Mouse (Mus musculus) MEL (cell line): Measurements from ENCODE around the gene Gm20388. TPM values are rescaled to one million over a fixed set of nuclear protein-coding genes. Genes with fewer than 3 reads are reported as not detected.

Source experiments
- DNase-seq: peaks from one replicate; pipeline ENCODE4 v3.0.0; 2011; ENCODE audit warnings: low read depth, low spot score
- H3K27ac ChIP-seq: 2 replicates; pipeline ENCODE4 v1.5.1; 2012; ENCODE audit warnings: low read depth, mild to moderate bottlenecking, control low read depth, low read length, moderate library complexity; ENCODE audit not compliant: control insufficient read depth
- H3K27me3 ChIP-seq, 2 experiments: fragments of 150-350 bp in 1 of 2; sonication (generic) in 1 of 2; 2 replicates each; pipeline ENCODE4 v1.6.1; 2012; ENCODE audit warnings: low read length in 2 of 2, mild to moderate bottlenecking in 2 of 2, improper control_type of control experiment in 1 of 2, moderate library complexity in 1 of 2; ENCODE audit not compliant: insufficient read depth in 2 of 2, control insufficient read depth in 1 of 2
- H3K36me3 ChIP-seq, 2 experiments: 2 replicates each; pipeline ENCODE4 v1.6.1; 2012 to 2014; ENCODE audit warnings: low read length in 2 of 2, improper control_type of control experiment in 1 of 2, inconsistent platforms in 1 of 2, mild to moderate bottlenecking in 1 of 2; ENCODE audit not compliant: insufficient read depth in 2 of 2, control insufficient read depth in 1 of 2
- H3K4me1 ChIP-seq, 2 experiments: fragments of 150-350 bp in 1 of 2; sonication (generic) in 1 of 2; 2 replicates each; pipeline ENCODE4 v1.6.1; 2012; ENCODE audit warnings: low read length in 2 of 2, improper control_type of control experiment in 1 of 2, mild to moderate bottlenecking in 1 of 2; ENCODE audit not compliant: insufficient read depth in 2 of 2, control insufficient read depth in 1 of 2
- H3K4me3 ChIP-seq, 2 experiments: fragments of 150-350 bp in 1 of 2; sonication (generic) in 1 of 2; 2 replicates each; pipeline ENCODE4 v1.5.1; 2012; ENCODE audit warnings: low read depth in 2 of 2, low read length in 2 of 2, mild to moderate bottlenecking in 2 of 2, moderate library complexity in 2 of 2, control low read depth in 1 of 2, improper control_type of control experiment in 1 of 2; ENCODE audit not compliant: control insufficient read depth in 1 of 2, insufficient read depth in 1 of 2
- H3K79me2 ChIP-seq: 2 replicates; pipeline ENCODE4 v1.6.1; 2012; ENCODE audit warnings: mild to moderate bottlenecking, low read length, moderate library complexity; ENCODE audit not compliant: control insufficient read depth, poor library complexity, insufficient read depth
- H3K9ac ChIP-seq: 2 replicates; pipeline ENCODE4 v1.6.1; 2012; ENCODE audit warnings: low read depth, mild to moderate bottlenecking, control low read depth, low read length, moderate library complexity; ENCODE audit not compliant: control insufficient read depth, poor library complexity, severe bottlenecking
- H3K9me3 ChIP-seq: fragments of 150-350 bp; sonication (generic); replicated peaks from 2 replicates; pipeline ENCODE4 v1.6.1; 2012; ENCODE audit warnings: mild to moderate bottlenecking, low read length, improper control_type of control experiment, moderate library complexity; ENCODE audit not compliant: insufficient read depth
- BHLHE40 ChIP-seq: IDR thresholded peaks from 2 replicates; pipeline ENCODE4 v1.6.1; 2012; ENCODE audit warnings: low read depth, mild to moderate bottlenecking, inconsistent platforms, low read length, improper control_type of control experiment, borderline replicate concordance
- CHD1 ChIP-seq: IDR thresholded peaks from 2 replicates; pipeline ENCODE4 v1.6.1; 2012; ENCODE audit warnings: low read depth, mild to moderate bottlenecking, inconsistent platforms, low read length, improper control_type of control experiment
- CTCF ChIP-seq, 3 experiments: IDR thresholded peaks in 2 of 3; conservative IDR thresholded peaks in 1 of 3; 2 replicates each; pipeline ENCODE4 v1.5.1; 2011 to 2012; ENCODE audit warnings: low read length in 3 of 3, low read depth in 2 of 3, mild to moderate bottlenecking in 2 of 3, improper control_type of control experiment in 1 of 3, inconsistent platforms in 1 of 3, mixed read lengths in 1 of 3, moderate library complexity in 1 of 3; ENCODE audit not compliant: control insufficient read depth in 1 of 3, insufficient read depth in 1 of 3, poor library complexity in 1 of 3, severe bottlenecking in 1 of 3
- E2F4 ChIP-seq: IDR thresholded peaks from 2 replicates; pipeline ENCODE4 v1.6.1; 2011; ENCODE audit warnings: low read depth, low read length, improper control_type of control experiment, borderline replicate concordance
- ELF1 ChIP-seq: IDR thresholded peaks from 2 replicates; pipeline ENCODE4 v1.6.1; 2014; ENCODE audit warnings: low read depth, mild to moderate bottlenecking, inconsistent platforms, low read length, improper control_type of control experiment, moderate library complexity
- EP300 ChIP-seq, 2 experiments: IDR thresholded peaks; 2 replicates each; pipeline ENCODE4 v1.6.1; 2011; ENCODE audit warnings: improper control_type of control experiment in 2 of 2, low read length in 2 of 2, low read depth in 1 of 2, mild to moderate bottlenecking in 1 of 2
- ETS1 ChIP-seq: IDR thresholded peaks from 2 replicates; pipeline ENCODE4 v1.6.1; 2012; ENCODE audit warnings: low read depth, mild to moderate bottlenecking, inconsistent platforms, low read length, improper control_type of control experiment, moderate library complexity
- GABPA ChIP-seq: IDR thresholded peaks from 2 replicates; pipeline ENCODE4 v1.6.1; 2012; ENCODE audit warnings: low read depth, mild to moderate bottlenecking, inconsistent platforms, low read length, improper control_type of control experiment, moderate library complexity
- HCFC1 ChIP-seq: IDR thresholded peaks from 2 replicates; pipeline ENCODE4 v1.6.1; 2012; ENCODE audit warnings: low read depth, mild to moderate bottlenecking, inconsistent platforms, low read length, improper control_type of control experiment, moderate library complexity
- JUND ChIP-seq: IDR thresholded peaks from 2 replicates; pipeline ENCODE4 v1.6.1; 2011; ENCODE audit warnings: low read depth, mild to moderate bottlenecking, improper control_type of control experiment, low read length
- KAT2A ChIP-seq: conservative IDR thresholded peaks from 2 replicates; pipeline ENCODE4 v1.6.1; 2012; ENCODE audit warnings: low read depth, low read length, improper control_type of control experiment, inconsistent platforms
- MEF2A ChIP-seq: IDR thresholded peaks from 2 replicates; pipeline ENCODE4 v1.6.1; 2014; ENCODE audit warnings: low read depth, mild to moderate bottlenecking, inconsistent platforms, low read length, improper control_type of control experiment; ENCODE audit not compliant: poor library complexity, insufficient replicate concordance, severe bottlenecking; ENCODE audit errors: extremely low read depth
- MXI1 ChIP-seq: IDR thresholded peaks from 2 replicates; pipeline ENCODE4 v1.6.1; 2011; ENCODE audit warnings: mild to moderate bottlenecking, low read depth, low read length, improper control_type of control experiment
- MYB ChIP-seq: IDR thresholded peaks from 2 replicates; pipeline ENCODE4 v1.6.1; 2011; ENCODE audit warnings: mild to moderate bottlenecking, low read depth, low read length, improper control_type of control experiment
- MYC ChIP-seq: IDR thresholded peaks from 2 replicates; pipeline ENCODE4 v1.6.1; 2011; ENCODE audit warnings: low read depth, mild to moderate bottlenecking, low read length, improper control_type of control experiment, moderate library complexity
- NELFE ChIP-seq: IDR thresholded peaks from 2 replicates; pipeline ENCODE4 v1.6.1; 2011; ENCODE audit warnings: low read depth, low read length, improper control_type of control experiment
- NRF1 ChIP-seq: IDR thresholded peaks from 2 replicates; pipeline ENCODE4 v1.6.1; 2014; ENCODE audit warnings: low read depth, mild to moderate bottlenecking, inconsistent platforms, low read length, improper control_type of control experiment, moderate library complexity; ENCODE audit not compliant: poor library complexity, insufficient read depth, severe bottlenecking
- POLR2A ChIP-seq, 2 experiments: IDR thresholded peaks; 2 replicates each; pipeline ENCODE4 v1.6.1; 2011 to 2012; ENCODE audit warnings: low read length in 2 of 2, mild to moderate bottlenecking in 2 of 2, control low read depth in 1 of 2, improper control_type of control experiment in 1 of 2, low read depth in 1 of 2, moderate library complexity in 1 of 2; ENCODE audit not compliant: control insufficient read depth in 1 of 2, insufficient read depth in 1 of 2, poor library complexity in 1 of 2
- POLR2AphosphoS2 ChIP-seq: IDR thresholded peaks from 2 replicates; pipeline ENCODE4 v1.6.1; 2011; ENCODE audit warnings: low read length, improper control_type of control experiment
- POLR2AphosphoS5 ChIP-seq: IDR thresholded peaks from 2 replicates; pipeline ENCODE4 v1.6.1; 2012; ENCODE audit warnings: low read depth, borderline replicate concordance, mild to moderate bottlenecking, inconsistent platforms, low read length, moderate library complexity, mixed read lengths
- RAD21 ChIP-seq: IDR thresholded peaks from 2 replicates; pipeline ENCODE4 v1.6.1; 2011; ENCODE audit warnings: mild to moderate bottlenecking, low read depth, low read length, improper control_type of control experiment
- SIN3A ChIP-seq: IDR thresholded peaks from 2 replicates; pipeline ENCODE4 v1.6.1; 2012; ENCODE audit warnings: low read length, improper control_type of control experiment, inconsistent platforms
- SMC3 ChIP-seq: IDR thresholded peaks from 2 replicates; pipeline ENCODE4 v1.6.1; 2011; ENCODE audit warnings: low read depth, low read length, improper control_type of control experiment
- TBP ChIP-seq: IDR thresholded peaks from 2 replicates; pipeline ENCODE4 v1.8.0; 2011; ENCODE audit warnings: low read depth, low read length, improper control_type of control experiment
- UBTF ChIP-seq: IDR thresholded peaks from 2 replicates; pipeline ENCODE4 v1.6.1; 2012; ENCODE audit warnings: low read depth, mild to moderate bottlenecking, inconsistent platforms, low read length, improper control_type of control experiment, moderate library complexity, borderline replicate concordance; ENCODE audit not compliant: insufficient read depth
- ZC3H11A ChIP-seq: IDR thresholded peaks from 2 replicates; pipeline ENCODE4 v1.6.1; 2012; ENCODE audit warnings: low read depth, mild to moderate bottlenecking, inconsistent platforms, low read length, improper control_type of control experiment
- ZKSCAN1 ChIP-seq: IDR thresholded peaks from 2 replicates; pipeline ENCODE4 v1.6.1; 2012; ENCODE audit warnings: low read depth, mild to moderate bottlenecking, inconsistent platforms, low read length, improper control_type of control experiment, moderate library complexity
- ZMIZ1 ChIP-seq: IDR thresholded peaks from 2 replicates; pipeline ENCODE4 v1.6.1; 2012; ENCODE audit warnings: low read depth, mild to moderate bottlenecking, inconsistent platforms, low read length, improper control_type of control experiment, moderate library complexity
- ZNF384 ChIP-seq: IDR thresholded peaks from 2 replicates; pipeline ENCODE4 v1.6.1; 2012; ENCODE audit warnings: low read depth, mild to moderate bottlenecking, inconsistent platforms, low read length, improper control_type of control experiment
- polyA plus RNA-seq, 2 experiments: library from polyadenylated mRNA; stranded (reverse) in 1 of 2; unstranded in 1 of 2; fragments of >175 nt in 1 of 2; fragments of >200 nt in 1 of 2; gene quantifications; 2 replicates each; pipeline versions ENCODE4 v1.2.1 to v1.2.4; 2012; ENCODE audit warnings: low replicate concordance in 2 of 2, low read depth in 1 of 2; ENCODE audit not compliant: insufficient read length in 2 of 2, insufficient read depth in 1 of 2, missing spikeins in 1 of 2
- total RNA-seq: library from RNA; depleted of rRNA; stranded (reverse); fragments of 300-350 nt; gene quantifications from 2 replicates; pipeline ENCODE4 v1.2.3, GENCODE M21; 2012

The Gm20388 gene
- total and polyA plus RNA-seq, 3 experiments, result 11.1 to 17.8 TPM; not detected in 1

DNA sequence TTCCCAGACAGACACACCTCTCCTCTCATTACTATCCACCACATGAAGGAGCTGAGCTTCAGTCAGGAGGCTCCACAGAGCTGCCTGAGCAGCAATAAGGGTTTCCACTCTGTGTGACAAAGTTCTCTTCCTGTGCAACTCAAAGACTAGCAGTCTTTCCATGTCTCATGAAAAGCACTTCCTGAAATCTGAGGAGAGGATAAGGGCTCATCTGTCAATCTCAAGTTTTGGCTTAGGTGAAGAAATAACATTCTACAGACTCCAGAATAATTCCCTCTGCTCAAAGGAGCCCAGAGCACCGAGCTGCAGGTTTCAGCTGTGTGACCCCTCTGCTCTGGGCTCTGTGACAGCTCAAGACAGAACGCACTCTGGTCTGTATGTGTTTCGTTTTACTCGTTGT lies 3342.3 kb downstream of the Gm20388 start:
- Histone ChIP-seq H3K27ac (no peak overlapping the region; the same call in 1 of the 2 replicates), H3K9me3 (no peaks in the 10 kb centered on the region), H3K79me2 (peaks cover 13% of the 10 kb centered on the region), H3K27me3 (no peaks in the 10 kb centered on the region), H3K9ac (peak overlapping the region; percentile 96), H3K36me3 (peaks cover 0 to 12% of the 10 kb centered on the region in 2 experiments; a peak in 2 of 4 replicates), H3K4me1 (peaks cover 0 to 26% of the 10 kb centered on the region in 2 experiments; a peak in 2 of 4 replicates), H3K4me3 (peak overlapping the region; percentile 70 to 86; a peak in 3 of 4 replicates)
- DNase-seq, result peak; percentile 66
- TF ChIP-seq MXI1, result no peak
- TF ChIP-seq TBP, result 0 out of 2 replicates have a peak, but pooled peaks have one; percentile 19
- no peak for TF ChIP-seq POLR2AphosphoS2
- no peak for TF ChIP-seq MYB
- TF ChIP-seq ELF1, result peak; percentile 76; the same call in 1 of the 2 replicates
- no peak for TF ChIP-seq E2F4
- no peak for TF ChIP-seq CTCF (IDR thresholded peaks at IDR 0.05 in 2 of 3, conservative IDR thresholded peaks at IDR 0.05 in 1 of 3; ENCODE audit: control insufficient read depth in 1 of 3, insufficient read depth in 1 of 3, low read depth in 2 of 3, low read length in 3 of 3, poor library complexity in 1 of 3, severe bottlenecking in 1 of 3)
- no peak for TF ChIP-seq BHLHE40
- TF ChIP-seq ZMIZ1, result no peak
- no peak for TF ChIP-seq MYC
- TF ChIP-seq RAD21, result no peak
- no peak for TF ChIP-seq UBTF
- TF ChIP-seq MEF2A, result no peak
- no peak for TF ChIP-seq ZC3H11A
- TF ChIP-seq SMC3, result no peak
- no peak for TF ChIP-seq NRF1

- DNase-seq, result peak; percentile 60
- H3K36me3 ChIP-seq, result peaks cover 0 to 12% of the 10 kb centered on the region in 2 experiments; a peak in 2 of 4 replicates
- TF ChIP-seq POLR2AphosphoS5, result no peak
- no peak for TF ChIP-seq NELFE
- peak; percentile 19; the same call in 1 of the 2 replicates for TF ChIP-seq ZMIZ1
- TF ChIP-seq JUND, result no peak
- TF ChIP-seq SMC3, result no peak
- no peak for TF ChIP-seq E2F4
- TF ChIP-seq CTCF (IDR thresholded peaks at IDR 0.05 in 2 of 3, conservative IDR thresholded peaks at IDR 0.05 in 1 of 3; ENCODE audit: control insufficient read depth in 1 of 3, insufficient read depth in 1 of 3, low read depth in 2 of 3, low read length in 3 of 3, poor library complexity in 1 of 3, severe bottlenecking in 1 of 3), result no peak
- TF ChIP-seq ZNF384, result no peak
- no peak for TF ChIP-seq TBP
- TF ChIP-seq CHD1, result no peak
- TF ChIP-seq MYC, result no peak
- no peak for TF ChIP-seq EP300 (IDR thresholded peaks at IDR 0.05; ENCODE audit: low read depth in 1 of 2, low read length in 2 of 2)
- no peak for TF ChIP-seq KAT2A
- no peak for TF ChIP-seq POLR2AphosphoS2
- 0 out of 2 replicates have a peak, but pooled peaks have one; percentile 39 for TF ChIP-seq SIN3A
- no peak for TF ChIP-seq GABPA
- peak; percentile 43 to 45; a peak in 2 of 4 replicates for TF ChIP-seq POLR2A (IDR thresholded peaks at IDR 0.05; ENCODE audit: control insufficient read depth in 1 of 2, insufficient read depth in 1 of 2, low read depth in 1 of 2, low read length in 2 of 2, poor library complexity in 1 of 2)
- no peak; the same call in 1 of the 2 replicates for TF ChIP-seq HCFC1
- TF ChIP-seq ZKSCAN1, result no peak
- no peak for TF ChIP-seq ETS1
Observed at GRCm38 (mm10) chr8:123253451-123254098, 3342.9 kb downstream of the Gm20388 start.

More at GRCm38 (mm10) chr8:123253451-123254098, 3342.9 kb downstream of the Gm20388 start:
- Histone ChIP-seq H3K9ac (peak overlapping the region; percentile 96), H3K4me3 (peak overlapping the region; percentile 70 to 86), H3K79me2 (peaks cover 13% of the 10 kb centered on the region), H3K9me3 (no peaks in the 10 kb centered on the region), H3K27ac (peak overlapping the region; percentile 29; the same call in 1 of the 2 replicates), H3K27me3 (no peaks in the 10 kb centered on the region), H3K4me1 (peaks cover 0 to 22% of the 10 kb centered on the region in 2 experiments; a peak in 2 of 4 replicates)
